Mouse (Mus musculus) embryonic fibroblast, embryonic 13.5 days (primary cell): ENCODE measurements around the gene Pgf. TPM values are rescaled to one million over a fixed set of nuclear protein-coding genes. Genes with fewer than 3 reads are reported as not detected.

Experiments
- H3K27ac ChIP-seq: 2 replicates; pipeline ENCODE4 v1.5.1; 2012; ENCODE audit warnings: low read length, control low read depth, inconsistent platforms; ENCODE audit not compliant: insufficient read depth
- H3K4me1 ChIP-seq: 2 replicates; pipeline ENCODE4 v1.6.1; 2011; ENCODE audit warnings: low read length; ENCODE audit not compliant: control insufficient read depth, insufficient read depth
- H3K4me3 ChIP-seq: 2 replicates; pipeline ENCODE4 v1.5.1; 2011; ENCODE audit warnings: mild to moderate bottlenecking, control low read depth, low read length; ENCODE audit not compliant: insufficient read depth
- CTCF ChIP-seq: IDR thresholded peaks from 2 replicates; pipeline ENCODE4 v1.5.1; 2011; ENCODE audit warnings: mild to moderate bottlenecking, control low read depth, low read length, moderate library complexity, borderline replicate concordance; ENCODE audit not compliant: insufficient read depth
- POLR2A ChIP-seq: IDR thresholded peaks from 2 replicates; pipeline ENCODE4 v1.6.1; 2011; ENCODE audit warnings: low read depth, mild to moderate bottlenecking, control low read depth, low read length, moderate library complexity
- polyA plus RNA-seq: library from polyadenylated mRNA; stranded (reverse); fragments of >200 nt; gene quantifications from 2 replicates; pipeline ENCODE4 v1.2.4, GENCODE M21; 2011; ENCODE audit warnings: low read depth; ENCODE audit not compliant: missing spikeins, insufficient read length

The Pgf gene
- polyA plus RNA-seq, 1 experiment = 6.6 TPM

DNA sequence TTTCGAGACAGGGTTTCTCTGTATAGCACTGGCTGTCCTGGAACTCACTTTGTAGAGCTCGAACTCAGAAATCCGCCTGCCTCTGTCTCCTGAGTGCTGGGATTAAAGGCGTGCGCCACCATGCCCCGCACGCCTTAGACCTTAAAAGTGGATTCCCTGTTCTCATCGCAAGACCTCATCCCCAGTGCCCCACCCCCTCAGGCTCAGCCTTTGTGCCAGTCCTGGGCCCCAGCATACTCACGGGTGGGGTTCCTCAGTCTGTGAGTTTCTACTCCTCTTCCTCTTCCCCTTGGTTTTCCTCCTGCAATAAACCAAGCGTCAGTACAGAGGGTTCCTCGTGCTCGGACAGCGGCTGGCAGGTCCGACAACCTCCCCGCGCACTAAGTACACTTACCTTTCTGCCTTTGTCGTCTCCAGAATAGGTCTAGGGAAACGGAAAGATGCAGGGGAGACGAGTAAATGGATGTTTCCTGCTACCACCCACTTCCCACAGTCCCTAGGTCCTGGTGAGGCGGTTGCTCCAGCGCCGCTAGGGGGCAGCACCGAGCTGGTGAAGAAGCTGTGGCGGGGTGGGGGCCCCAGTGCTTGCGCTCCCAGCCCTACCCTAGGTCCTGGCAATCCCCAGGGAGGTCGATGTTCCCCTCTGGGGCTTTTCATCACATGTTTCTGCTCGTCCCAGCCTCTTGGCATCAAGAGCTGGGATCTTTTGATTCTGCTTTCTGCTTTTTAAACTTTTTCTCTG lies 8.3 kb downstream of the Pgf start:
- TF ChIP-seq CTCF = peak; percentile 84
- no peak for TF ChIP-seq POLR2A
- H3K4me3 ChIP-seq = no peak overlapping the region
- H3K4me1 ChIP-seq = no peaks in the 10 kb centered on the region
- no peak overlapping the region for H3K27ac ChIP-seq

GRCm38 (mm10) chr12:85166631-85167030 lies 11.0 kb downstream of the Pgf start:
- Histone ChIP-seq H3K27ac (no peak overlapping the region), H3K4me1 (no peaks in the 10 kb centered on the region), H3K4me3 (no peak overlapping the region)
- TF ChIP-seq POLR2A = no peak
- no peak for TF ChIP-seq CTCF

GRCm38 (mm10) chr12:85164996-85165395 lies 12.6 kb downstream of the Pgf start:
- H3K4me3 ChIP-seq = no peak overlapping the region
- no peak overlapping the region for H3K27ac ChIP-seq
- TF ChIP-seq CTCF = no peak
- no peak for TF ChIP-seq POLR2A
- H3K4me1 ChIP-seq = no peaks in the 10 kb centered on the region

- Histone ChIP-seq H3K4me1 (peaks cover 8% of the 10 kb centered on the region; the same call in 1 of the 2 replicates), H3K4me3 (no peak overlapping the region), H3K27ac (no peak overlapping the region)
- TF ChIP-seq POLR2A (no peak), CTCF (no peak)
These were observed 18.0 kb downstream of the Pgf start for GRCm38 (mm10) chr12:85159592-85159991.

GRCm38 (mm10) chr12:85158801-85159200 lies 18.8 kb downstream of the Pgf start:
- no peak for TF ChIP-seq CTCF
- Histone ChIP-seq H3K4me3 (no peak overlapping the region), H3K27ac (no peak overlapping the region), H3K4me1 (peaks cover 8% of the 10 kb centered on the region; the same call in 1 of the 2 replicates)

DNA sequence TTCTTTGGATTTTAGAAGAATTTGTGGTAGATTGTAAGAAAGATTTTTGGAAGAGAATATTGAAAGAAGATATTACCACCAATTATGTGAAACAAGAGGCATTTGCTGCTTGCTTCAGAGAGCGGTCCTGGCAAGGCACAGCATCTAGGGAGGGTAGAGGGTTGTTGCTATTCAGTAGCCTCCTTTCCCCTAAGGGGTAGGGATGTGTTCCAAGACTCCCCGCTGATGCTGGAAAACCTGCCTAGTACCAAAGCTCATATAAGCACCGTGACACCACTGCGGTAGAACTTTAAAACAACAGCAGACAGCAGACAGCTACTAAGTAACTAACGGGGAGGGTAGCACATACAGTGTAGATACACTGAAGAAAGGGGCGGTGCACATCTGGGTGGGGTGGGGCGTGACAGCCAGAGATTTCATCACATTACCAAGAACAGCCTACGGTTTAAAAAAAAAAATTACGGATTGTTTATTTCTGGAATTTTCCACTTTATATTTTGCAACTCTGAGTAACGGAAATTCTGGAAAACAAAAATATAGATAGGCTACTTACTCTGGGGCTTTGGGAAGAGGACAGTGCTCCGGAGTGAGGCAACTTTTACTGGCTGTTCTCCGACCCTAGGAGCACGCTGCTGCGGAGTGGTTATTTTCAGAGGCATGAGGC lies 19.7 kb downstream of the Pgf start:
- Histone ChIP-seq H3K4me1 (peaks cover 8% of the 10 kb centered on the region; the same call in 1 of the 2 replicates), H3K27ac (no peak overlapping the region), H3K4me3 (no peak overlapping the region)
- TF ChIP-seq CTCF (no peak), POLR2A (no peak)

GRCm38 (mm10) chr12:85156324-85156723 lies 21.3 kb downstream of the Pgf start:
- Histone ChIP-seq H3K4me1 (peaks cover 8% of the 10 kb centered on the region; the same call in 1 of the 2 replicates), H3K27ac (no peak overlapping the region), H3K4me3 (no peak overlapping the region)
- TF ChIP-seq POLR2A (no peak), CTCF (no peak)

DNA sequence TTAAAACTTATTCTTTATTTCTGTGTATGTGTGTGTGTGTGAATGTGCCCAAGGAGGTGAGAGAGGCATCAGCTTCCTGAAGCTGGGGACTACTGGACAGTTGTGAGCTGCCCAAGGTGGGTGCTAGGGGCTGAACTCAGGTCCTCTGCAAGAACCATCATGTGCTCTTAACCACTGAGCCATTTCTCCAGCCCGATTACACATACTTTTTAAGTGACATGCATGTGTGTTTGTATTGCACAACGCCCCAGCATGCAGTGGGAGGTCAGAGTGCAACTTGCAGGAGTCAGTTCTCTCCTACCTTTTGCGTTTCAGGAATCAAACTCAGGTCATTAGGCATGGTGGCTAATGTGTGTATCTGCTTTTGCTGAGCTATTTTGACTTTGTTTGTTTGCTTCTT lies 24.6 kb downstream of the Pgf start:
- Histone ChIP-seq H3K4me3 (no peak overlapping the region), H3K27ac (no peak overlapping the region), H3K4me1 (peaks cover 8% of the 10 kb centered on the region; the same call in 1 of the 2 replicates)
- TF ChIP-seq POLR2A (no peak), CTCF (no peak)

DNA sequence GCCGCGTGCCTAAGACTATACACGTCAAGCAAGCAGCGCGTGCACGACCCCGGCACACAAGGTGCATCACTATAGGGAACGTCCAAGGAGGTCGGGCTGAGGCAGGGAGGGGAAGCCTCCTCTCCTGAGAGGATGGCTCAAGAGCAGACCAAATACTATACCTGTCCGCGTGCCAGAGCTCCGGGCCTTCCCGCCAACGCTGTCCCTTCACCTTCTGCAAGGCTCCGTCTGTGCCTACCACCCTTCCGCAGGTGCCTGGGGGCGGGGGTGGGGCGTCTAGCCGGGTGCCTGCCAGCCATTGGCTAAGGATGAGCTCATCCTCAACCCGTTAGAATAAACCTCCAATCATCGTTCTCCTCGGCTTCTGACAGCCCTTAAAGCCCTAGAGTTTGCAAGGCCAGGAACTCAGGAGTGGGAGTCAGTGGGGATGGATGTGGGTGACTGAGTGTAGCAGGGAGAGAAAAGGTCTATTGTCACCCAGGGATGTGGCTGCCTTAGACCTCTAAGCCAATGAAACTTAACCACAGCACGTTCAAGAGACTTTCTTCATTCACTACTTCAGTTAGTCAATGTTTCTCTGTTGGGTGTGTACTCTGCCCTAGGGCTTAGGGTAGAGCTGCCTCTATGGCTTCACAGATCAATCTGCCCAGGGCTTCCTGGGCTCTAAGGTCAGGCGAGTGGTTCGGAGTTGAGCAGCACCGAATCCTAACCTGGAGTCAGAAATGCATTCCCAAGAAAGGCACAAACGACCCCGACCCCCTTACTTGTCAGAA lies 26.4 kb downstream of the Pgf start, which contains the start of gene Rps6kl1:
Gene Rps6kl1 (minus strand): TSS at position 263 of the 773 bp plus-strand sequence.
- TF ChIP-seq CTCF = no peak
- no peak for TF ChIP-seq POLR2A
- Histone ChIP-seq H3K4me3 (no peak within 1 kb of the TSS), H3K27ac (no peak within 1 kb of the TSS), H3K4me1 (peaks cover 3% of the 10 kb centered on the region; the same call in 1 of the 2 replicates)
